Mouse (Mus musculus) testis, adult 2 months (tissue): ENCODE results near the gene Akap12.

Source experiments
- CTCF ChIP-seq: fragments of 200-500 bp; IDR thresholded peaks from 2 replicates; pipeline ENCODE4 v1.5.1; 2012; ENCODE audit warnings: low read depth, mild to moderate bottlenecking, inconsistent platforms, low read length, moderate library complexity; ENCODE audit not compliant: control insufficient read depth, insufficient read depth, insufficient replicate concordance
- POLR2A ChIP-seq: fragments of 200-500 bp; IDR thresholded peaks from 2 replicates; pipeline ENCODE4 v1.6.1; 2012; ENCODE audit warnings: low read depth, mild to moderate bottlenecking, inconsistent platforms, low read length, moderate library complexity; ENCODE audit not compliant: control insufficient read depth

DNA sequence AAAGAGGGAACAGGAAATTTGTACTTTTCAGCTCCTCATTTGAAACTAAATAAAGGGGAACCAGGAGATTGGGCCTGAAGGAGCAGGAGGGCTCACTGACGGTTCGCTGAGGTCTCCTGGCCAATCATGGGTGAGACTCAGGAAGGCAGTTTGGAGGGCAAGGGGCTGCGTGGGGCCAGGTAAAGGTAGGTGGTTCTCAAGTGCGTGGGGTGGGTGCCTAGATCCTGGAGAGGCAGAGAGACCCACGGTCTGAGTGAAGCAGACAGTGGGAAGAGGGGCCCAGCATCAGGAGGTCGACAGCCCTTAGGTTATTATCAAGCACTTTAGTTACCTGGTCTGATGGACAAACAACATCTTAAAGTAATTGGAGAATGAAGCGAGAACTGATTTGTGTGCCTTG, 108.1 kb downstream of the Akap12 start:
- no peak for TF ChIP-seq POLR2A
- no peak for TF ChIP-seq CTCF
